Mouse (Mus musculus): ENCODE results near the gene Rsph1. TPM values are rescaled to one million over a fixed set of nuclear protein-coding genes. Genes with fewer than 3 reads are reported as not detected.
A peak's percentile ranks its signal among the peaks of the same experiment; 100 is the strongest.

Rsph1 gene
- polyA plus RNA-seq (2014; fragmentation: Nextera tagmentation; extraction: Ambion mirVana), result 2.1 and 2.6 TPM in 2 replicates

- Histone ChIP-seq H3K9ac (ENCODE audit: low read length) (peak within 1 kb of the TSS; percentile 35), H3K9me3 (ENCODE audit: control insufficient read depth, low read length) (no peaks in the 10 kb centered on the region), H3K4me2 (ENCODE audit: low read depth, low read length, severe bottlenecking) (peak within 1 kb of the TSS; percentile 66), H3K27ac (ENCODE audit: low read depth, low read length) (no peak within 1 kb of the TSS), H3K36me3 (ENCODE audit: control insufficient read depth, insufficient read depth, low read length) (no peaks in the 10 kb centered on the region), H3K4me1 (replicated peaks; ENCODE audit: control insufficient read depth, insufficient read depth, low read length) (peaks cover 4% of the 10 kb centered on the region; the same call in 1 of the 2 replicates), H3K27me3 (ENCODE audit: control insufficient read depth, insufficient read depth, low read length) (no peaks in the 10 kb centered on the region), H3K4me3 (ENCODE audit: low read depth, low read length) (peak within 1 kb of the TSS; percentile 38)
- DNase-seq (ENCODE audit: low spot score) (peak; percentile 93), ATAC-seq (replicated peaks; ENCODE audit: low FRiP score) (peak; percentile 92)
- 9% methylated on average over 44 of the region's 44 CpGs for WGBS
Measured at GRCm38 (mm10) chr17:31276922-31277918, at the start of gene Rsph1. TSS of gene Rsph1 (minus strand) at chr17:31277383.

- ATAC-seq (replicated peaks; ENCODE audit: low FRiP score) (no peak), DNase-seq (ENCODE audit: low spot score) (no peak)
- 45% methylated on average over 9 of the region's 9 CpGs for WGBS
- H3K4me2 ChIP-seq (ENCODE audit: low read depth, low read length, severe bottlenecking), result no peak overlapping the region
- no peaks in the 10 kb centered on the region; the same call in 1 of the 2 replicates for H3K4me1 ChIP-seq (replicated peaks; ENCODE audit: control insufficient read depth, insufficient read depth, low read length)
- H3K27me3 ChIP-seq (ENCODE audit: control insufficient read depth, insufficient read depth, low read length), result no peaks in the 10 kb centered on the region
- no peak overlapping the region for H3K27ac ChIP-seq (ENCODE audit: low read depth, low read length)
- no peak overlapping the region for H3K4me3 ChIP-seq (ENCODE audit: low read depth, low read length)
- no peaks in the 10 kb centered on the region for H3K36me3 ChIP-seq (ENCODE audit: control insufficient read depth, insufficient read depth, low read length)
- no peak overlapping the region for H3K9ac ChIP-seq (ENCODE audit: low read length)
- H3K9me3 ChIP-seq (ENCODE audit: control insufficient read depth, low read length), result no peaks in the 10 kb centered on the region
Measured at GRCm38 (mm10) chr17:31326220-31326852, 49.2 kb upstream of the Rsph1 start.

- no peaks in the 10 kb centered on the region; the same call in 1 of the 2 replicates for H3K4me1 ChIP-seq (replicated peaks; ENCODE audit: control insufficient read depth, insufficient read depth, low read length)
- no peaks in the 10 kb centered on the region for H3K9me3 ChIP-seq (ENCODE audit: control insufficient read depth, low read length)
- H3K4me3 ChIP-seq (ENCODE audit: low read depth, low read length), result no peak overlapping the region
- WGBS, result 69% methylated on average over 13 of the region's 13 CpGs
- no peak for ATAC-seq (replicated peaks; ENCODE audit: low FRiP score)
- H3K27ac ChIP-seq (ENCODE audit: low read depth, low read length), result no peak overlapping the region
- DNase-seq (ENCODE audit: low spot score), result peak; percentile 81
- H3K27me3 ChIP-seq (ENCODE audit: control insufficient read depth, insufficient read depth, low read length), result no peaks in the 10 kb centered on the region
- no peak overlapping the region for H3K9ac ChIP-seq (ENCODE audit: low read length)
- no peak overlapping the region for H3K4me2 ChIP-seq (ENCODE audit: low read depth, low read length, severe bottlenecking)
- H3K36me3 ChIP-seq (ENCODE audit: control insufficient read depth, insufficient read depth, low read length), result no peaks in the 10 kb centered on the region
Measured at GRCm38 (mm10) chr17:31325451-31326219, 48.5 kb upstream of the Rsph1 start.

GRCm38 (mm10) chr17:31324227-31324626 is 47.0 kb upstream of the Rsph1 start:
- H3K9ac ChIP-seq (ENCODE audit: low read length), result no peak overlapping the region

GRCm38 (mm10) chr17:31323379-31323778 is 46.2 kb upstream of the Rsph1 start:
- no peaks in the 10 kb centered on the region for H3K36me3 ChIP-seq (ENCODE audit: control insufficient read depth, insufficient read depth, low read length)
- no peaks in the 10 kb centered on the region for H3K27me3 ChIP-seq (ENCODE audit: control insufficient read depth, insufficient read depth, low read length)
- H3K4me1 ChIP-seq (replicated peaks; ENCODE audit: control insufficient read depth, insufficient read depth, low read length), result no peaks in the 10 kb centered on the region; the same call in 1 of the 2 replicates
- no peaks in the 10 kb centered on the region for H3K9me3 ChIP-seq (ENCODE audit: control insufficient read depth, low read length)
- WGBS, result 92% methylated on average over 4 of the region's 4 CpGs
- H3K9ac ChIP-seq (ENCODE audit: low read length), result no peak overlapping the region
- DNase-seq (ENCODE audit: low spot score) (no peak), ATAC-seq (replicated peaks; ENCODE audit: low FRiP score) (no peak)
- no peak overlapping the region for H3K4me3 ChIP-seq (ENCODE audit: low read depth, low read length)
- H3K4me2 ChIP-seq (ENCODE audit: low read depth, low read length, severe bottlenecking), result no peak overlapping the region
- H3K27ac ChIP-seq (ENCODE audit: low read depth, low read length), result no peak overlapping the region

More at GRCm38 (mm10) chr17:31324227-31324626, 47.0 kb upstream of the Rsph1 start:
- H3K4me1 ChIP-seq (replicated peaks; ENCODE audit: control insufficient read depth, insufficient read depth, low read length), result no peaks in the 10 kb centered on the region; the same call in 1 of the 2 replicates
- no peak overlapping the region for H3K4me3 ChIP-seq (ENCODE audit: low read depth, low read length)
- no peaks in the 10 kb centered on the region for H3K36me3 ChIP-seq (ENCODE audit: control insufficient read depth, insufficient read depth, low read length)
- no peak overlapping the region for H3K27ac ChIP-seq (ENCODE audit: low read depth, low read length)
- ATAC-seq (replicated peaks; ENCODE audit: low FRiP score) (no peak), DNase-seq (ENCODE audit: low spot score) (no peak)
- H3K9me3 ChIP-seq (ENCODE audit: control insufficient read depth, low read length), result no peaks in the 10 kb centered on the region
- 94% methylated on average over 8 of the region's 8 CpGs for WGBS
- no peak overlapping the region for H3K4me2 ChIP-seq (ENCODE audit: low read depth, low read length, severe bottlenecking)
- no peaks in the 10 kb centered on the region for H3K27me3 ChIP-seq (ENCODE audit: control insufficient read depth, insufficient read depth, low read length)

- H3K4me1 ChIP-seq (replicated peaks; ENCODE audit: control insufficient read depth, insufficient read depth, low read length), result no peaks in the 10 kb centered on the region; the same call in 1 of the 2 replicates
- no peak overlapping the region for H3K4me2 ChIP-seq (ENCODE audit: low read depth, low read length, severe bottlenecking)
- no peak for ATAC-seq (replicated peaks; ENCODE audit: low FRiP score)
- 90% methylated on average over 4 of the region's 4 CpGs for WGBS
- H3K27ac ChIP-seq (ENCODE audit: low read depth, low read length), result no peak overlapping the region
- no peak overlapping the region for H3K4me3 ChIP-seq (ENCODE audit: low read depth, low read length)
- no peak for DNase-seq (ENCODE audit: low spot score)
- no peaks in the 10 kb centered on the region for H3K27me3 ChIP-seq (ENCODE audit: control insufficient read depth, insufficient read depth, low read length)
- H3K9ac ChIP-seq (ENCODE audit: low read length), result no peak overlapping the region
- no peaks in the 10 kb centered on the region for H3K9me3 ChIP-seq (ENCODE audit: control insufficient read depth, low read length)
- no peaks in the 10 kb centered on the region for H3K36me3 ChIP-seq (ENCODE audit: control insufficient read depth, insufficient read depth, low read length)
Measured at GRCm38 (mm10) chr17:31322446-31322845, 45.3 kb upstream of the Rsph1 start.

- WGBS, result 81% methylated on average over 12 of the region's 12 CpGs
- H3K4me3 ChIP-seq (ENCODE audit: low read depth, low read length), result no peak overlapping the region
- H3K9me3 ChIP-seq (ENCODE audit: control insufficient read depth, low read length), result no peaks in the 10 kb centered on the region
- H3K4me1 ChIP-seq (replicated peaks; ENCODE audit: control insufficient read depth, insufficient read depth, low read length), result no peaks in the 10 kb centered on the region; the same call in 1 of the 2 replicates
- no peak overlapping the region for H3K4me2 ChIP-seq (ENCODE audit: low read depth, low read length, severe bottlenecking)
- no peaks in the 10 kb centered on the region for H3K36me3 ChIP-seq (ENCODE audit: control insufficient read depth, insufficient read depth, low read length)
- H3K27ac ChIP-seq (ENCODE audit: low read depth, low read length), result no peak overlapping the region
- no peak overlapping the region for H3K9ac ChIP-seq (ENCODE audit: low read length)
- DNase-seq (ENCODE audit: low spot score) (no peak), ATAC-seq (replicated peaks; ENCODE audit: low FRiP score) (no peak)
- H3K27me3 ChIP-seq (ENCODE audit: control insufficient read depth, insufficient read depth, low read length), result no peaks in the 10 kb centered on the region
Measured at GRCm38 (mm10) chr17:31321425-31321824, 44.2 kb upstream of the Rsph1 start.

All from forebrain, embryonic 11.5 days (tissue).